Mouse (Mus musculus): ENCODE measurements around the gene Mslnl.

The Mslnl gene

DNA sequence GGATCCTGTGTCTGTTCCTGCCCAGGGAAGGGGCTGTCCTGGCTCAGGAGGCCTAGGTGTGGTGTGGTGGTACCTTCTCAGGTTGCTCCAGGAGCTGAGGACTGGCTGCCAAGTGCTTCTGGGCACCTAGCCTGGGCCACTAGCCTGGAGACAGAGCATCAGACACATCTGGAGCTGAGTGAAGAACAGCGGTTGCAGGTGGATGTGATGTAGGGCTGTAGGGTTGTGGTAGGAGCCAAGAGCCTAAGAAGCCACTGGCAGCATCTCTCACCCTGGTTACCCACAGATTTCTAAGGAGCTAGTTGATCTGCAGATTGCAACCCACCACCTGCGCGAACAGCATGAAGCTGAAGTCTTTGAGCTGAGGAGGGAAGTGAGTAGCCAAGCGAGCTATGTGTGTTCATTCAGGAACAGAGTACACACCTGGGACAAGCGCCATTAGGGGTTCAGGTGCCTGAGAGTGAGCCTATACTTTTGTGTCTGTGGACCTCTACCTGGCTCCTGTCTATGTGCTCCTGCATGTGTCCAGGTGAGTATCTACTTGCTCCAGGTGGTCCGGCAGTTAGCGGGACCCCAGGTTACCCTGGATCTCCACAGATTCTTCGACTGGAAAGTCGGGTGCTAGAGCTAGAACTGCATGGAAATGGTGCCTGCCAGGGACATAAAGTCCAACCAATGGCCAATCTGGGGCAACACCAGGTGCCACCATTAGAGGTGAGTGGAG lies 51.1 kb downstream of the Mslnl start:
- no peak for DNase-seq

DNA sequence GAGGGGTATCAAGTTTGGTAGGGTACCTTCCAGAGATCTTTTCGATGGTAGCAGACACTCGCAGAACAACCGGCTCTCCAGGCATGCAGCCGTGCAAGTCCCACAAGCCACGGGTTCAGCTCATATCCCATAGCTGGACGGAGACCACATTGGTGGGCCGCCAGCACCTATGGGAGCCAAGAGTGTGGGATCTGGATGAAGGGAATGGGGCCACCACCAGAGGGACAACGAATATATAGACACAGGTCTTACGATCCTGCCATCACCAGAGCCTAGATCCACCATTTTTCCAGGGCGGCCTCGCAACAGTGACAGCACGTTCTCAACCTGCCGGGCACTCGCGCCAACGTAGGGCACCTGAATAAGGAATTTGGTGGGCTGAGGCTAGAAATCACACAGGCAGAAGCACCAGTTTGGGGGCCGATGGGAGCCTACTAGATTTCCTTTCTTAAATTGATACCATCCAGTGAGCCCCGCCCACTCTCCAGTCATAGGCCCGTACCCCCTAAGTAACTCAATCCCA lies 55.5 kb downstream of the Mslnl start:
- DNase-seq, result no peak

GRCm38 (mm10) chr17:25791843-25792527 lies 56.1 kb downstream of the Mslnl start:
- DNase-seq, result peak; percentile 89

GRCm38 (mm10) chr17:25792615-25793014 lies 56.8 kb downstream of the Mslnl start, which contains the start of gene Fam173a:
Fam173a (minus strand) TSS chr17:25792901.
- DNase-seq, result peak; percentile 82

GRCm38 (mm10) chr17:25794197-25794596 lies 58.4 kb downstream of the Mslnl start:
- DNase-seq, result peak; percentile 64

GRCm38 (mm10) chr17:25794998-25795397 lies 59.2 kb downstream of the Mslnl start:
- no peak for DNase-seq

DNA sequence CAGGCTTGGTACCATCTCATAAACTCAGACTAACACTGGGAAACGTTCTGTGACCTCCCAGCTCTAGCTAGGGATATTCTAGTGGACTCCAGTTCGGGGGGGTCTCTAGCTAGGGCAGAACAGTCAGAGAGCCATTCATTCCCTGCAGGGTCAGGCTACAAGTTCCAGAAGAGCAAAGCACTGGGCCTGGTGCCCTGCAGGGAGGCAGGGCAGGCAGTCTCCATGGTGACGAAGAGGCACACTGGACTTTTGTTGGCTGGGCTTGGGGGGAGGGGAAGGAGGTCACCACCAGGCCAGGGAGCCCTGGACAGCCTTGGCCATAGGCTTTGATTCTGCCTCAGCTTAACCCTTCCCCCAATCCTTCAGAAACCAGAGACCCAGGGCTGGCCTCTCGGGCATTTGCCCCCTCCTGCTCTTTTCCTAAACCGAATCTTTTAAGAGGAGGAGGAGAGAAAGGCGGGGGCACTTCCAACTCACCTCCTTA lies 59.8 kb downstream of the Mslnl start, which contains the start of gene AC134908.4:
AC134908.4 (minus strand) TSS at position 51 of the 484 bp plus-strand sequence.
- DNase-seq, result peak; percentile 90

DNA sequence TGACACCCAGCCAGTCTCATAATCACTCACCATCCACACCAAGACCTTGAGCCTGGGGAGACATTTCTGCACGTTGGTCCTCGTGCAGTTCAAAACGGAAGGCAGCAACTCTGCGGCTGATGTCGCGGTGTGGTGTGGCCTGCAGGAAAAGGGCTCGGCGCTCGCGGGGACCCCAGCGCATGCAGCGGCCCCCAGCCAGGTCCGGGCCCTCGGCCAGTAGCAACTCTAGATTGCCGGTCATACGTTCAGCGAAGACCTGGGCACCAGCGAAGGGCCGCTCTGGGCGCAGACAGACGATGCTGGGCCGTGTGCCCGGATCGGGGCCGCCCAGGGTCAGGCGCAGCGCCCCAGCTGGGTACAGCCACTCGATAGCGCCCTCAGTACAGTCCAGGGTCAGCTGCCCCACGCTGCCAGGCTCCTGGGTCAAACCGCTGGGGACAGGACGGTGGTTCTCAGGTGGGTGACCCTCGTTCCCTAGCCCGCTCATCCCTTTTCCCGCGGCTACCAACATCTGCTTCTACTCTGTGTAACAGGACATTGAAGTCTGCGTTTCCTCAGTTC lies 60.4 kb downstream of the Mslnl start:
- DNase-seq, result no peak

GRCm38 (mm10) chr17:25796951-25797369 lies 61.1 kb downstream of the Mslnl start, which contains the start of gene Metrn:
Metrn (minus strand) TSS chr17:25797136.
- DNase-seq, result peak; percentile 97

All from embryo, embryonic 11 days (tissue).